Mouse (Mus musculus): ENCODE results near the gene Rhag. TPM values are rescaled to one million over a fixed set of nuclear protein-coding genes. Genes with fewer than 3 reads are reported as not detected.

The Rhag gene
- polyA plus RNA-seq, 1 experiment from 2014 or later = 0.41 TPM

- H3K4me2 ChIP-seq (replicated peaks) = no peak overlapping the region
- 87% methylated on average over 4 of the region's 4 CpGs for WGBS
These were observed 74.2 kb downstream of the Rhag start for GRCm38 (mm10) chr17:40885155-40885554.

GRCm38 (mm10) chr17:40887849-40888536 is 77.1 kb downstream of the Rhag start:
- Histone ChIP-seq H3K4me2 (replicated peaks) (no peak overlapping the region), H3K27ac (no peak overlapping the region), H3K4me1 (replicated peaks; ENCODE audit: control insufficient read depth, insufficient read depth, low read length) (no peaks in the 10 kb centered on the region), H3K9me3 (ENCODE audit: control insufficient read depth, low read length) (no peaks in the 10 kb centered on the region), H3K36me3 (replicated peaks; ENCODE audit: control insufficient read depth, insufficient read depth) (no peaks in the 10 kb centered on the region), H3K27me3 (ENCODE audit: control insufficient read depth, insufficient read depth, low read length) (no peaks in the 10 kb centered on the region), H3K9ac (no peak overlapping the region), H3K4me3 (replicated peaks; ENCODE audit: low read length) (no peak overlapping the region)
- ATAC-seq (ENCODE audit: low FRiP score) (no peak), DNase-seq (ENCODE audit: low spot score) (no peak)
- 85% methylated on average over 4 of the region's 4 CpGs for WGBS

More at GRCm38 (mm10) chr17:40885155-40885554, 74.2 kb downstream of the Rhag start:
- DNase-seq (ENCODE audit: low spot score) (no peak), ATAC-seq (ENCODE audit: low FRiP score) (no peak)
- H3K4me3 ChIP-seq (replicated peaks; ENCODE audit: low read length) = no peak overlapping the region
- no peaks in the 10 kb centered on the region for H3K36me3 ChIP-seq (replicated peaks; ENCODE audit: control insufficient read depth, insufficient read depth)
- H3K4me1 ChIP-seq (replicated peaks; ENCODE audit: control insufficient read depth, insufficient read depth, low read length) = no peaks in the 10 kb centered on the region
- no peak overlapping the region for H3K27ac ChIP-seq
- no peak overlapping the region for H3K9ac ChIP-seq
- H3K9me3 ChIP-seq (ENCODE audit: control insufficient read depth, low read length) = no peaks in the 10 kb centered on the region
- H3K27me3 ChIP-seq (ENCODE audit: control insufficient read depth, insufficient read depth, low read length) = peaks cover 3% of the 10 kb centered on the region; the same call in 1 of the 2 replicates

Other genes with a start within 250 kb of the Rhag start
- gene Esp6, start 249.6 kb upstream of the Rhag start, polyA plus RNA-seq (2014; fragmentation: Nextera tagmentation; extraction: Ambion mirVana) = not detected in 2 replicates
- not detected in 2 replicates for gene Esp4, start 212.5 kb upstream of the Rhag start, polyA plus RNA-seq (2014; fragmentation: Nextera tagmentation; extraction: Ambion mirVana)
- gene Esp3, start 179.1 kb upstream of the Rhag start, polyA plus RNA-seq (2014; fragmentation: Nextera tagmentation; extraction: Ambion mirVana) = not detected in 2 replicates
- not detected in 2 replicates for gene Esp1, start 84.0 kb upstream of the Rhag start, polyA plus RNA-seq (2014; fragmentation: Nextera tagmentation; extraction: Ambion mirVana)
- gene Crisp2, start 4.1 kb upstream of the Rhag start, polyA plus RNA-seq (2014; fragmentation: Nextera tagmentation; extraction: Ambion mirVana) = not detected in 2 replicates
- gene 9130008F23Rik, start 69.4 kb downstream of the Rhag start, polyA plus RNA-seq (2014; fragmentation: Nextera tagmentation; extraction: Ambion mirVana) = 0.33 and 0.74 TPM in 2 replicates
- gene Glyatl3, start 103.2 kb downstream of the Rhag start, polyA plus RNA-seq (2014; fragmentation: Nextera tagmentation; extraction: Ambion mirVana) = not detected in 2 replicates
- gene Mut, start 123.6 kb downstream of the Rhag start, polyA plus RNA-seq (2014; fragmentation: Nextera tagmentation; extraction: Ambion mirVana) = 24.4 and 25.0 TPM in 2 replicates
- 9.4 and 13.0 TPM in 2 replicates for gene Cenpq, start 123.9 kb downstream of the Rhag start, polyA plus RNA-seq (2014; fragmentation: Nextera tagmentation; extraction: Ambion mirVana)